Mouse (Mus musculus) lung, adult 2 months (tissue): ENCODE data around the gene Rmi1.

Experiments
- CTCF ChIP-seq: fragments of 200-500 bp; IDR thresholded peaks from 2 replicates; pipeline ENCODE4 v1.5.1; 2011; ENCODE audit warnings: mild to moderate bottlenecking, low read length, control low read depth; ENCODE audit not compliant: insufficient read depth
- POLR2A ChIP-seq: fragments of 200-500 bp; IDR thresholded peaks from 2 replicates; pipeline ENCODE4 v1.6.1; 2011; ENCODE audit warnings: low read depth, mild to moderate bottlenecking, control low read depth, low read length, borderline replicate concordance; ENCODE audit errors: extremely low read depth

DNA sequence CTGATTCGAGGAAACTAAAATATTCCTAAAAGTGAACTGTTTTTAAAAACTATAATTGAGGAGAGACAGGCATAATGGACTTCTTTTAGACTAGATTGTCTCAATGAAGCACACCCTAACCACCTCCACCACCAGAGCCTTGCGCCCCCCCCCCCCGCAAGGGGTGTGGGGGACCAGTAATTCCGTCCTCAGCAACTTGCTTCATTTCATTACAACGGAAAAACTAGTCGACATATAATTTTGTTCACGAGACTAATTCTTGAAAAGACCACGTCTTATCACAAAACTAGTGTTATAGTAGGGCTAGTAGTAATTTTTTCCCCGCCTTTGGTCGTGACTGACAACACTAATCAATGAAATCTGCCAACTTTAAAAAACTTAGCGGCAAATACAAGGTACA lies 1.5 kb upstream of the Rmi1 start:
- TF ChIP-seq POLR2A (no peak), CTCF (no peak)
